Mouse (Mus musculus): ENCODE data around the gene Esp23.
"Not testable (repeated sequence)": the region's sequence is repeated elsewhere in the genome, so short reads cannot be mapped to it uniquely, and the experiment has no call there.

Gene Esp23

GRCm38 (mm10) chr17:39076937-39077336 lies at the start of gene Esp23:
Gene Esp23, minus strand, starts transcription at chr17:39077037.
- no peak for DNase-seq (ENCODE audit: low read depth, low spot score)

GRCm38 (mm10) chr17:39107126-39107525 lies 30.3 kb upstream of the Esp23 start:
- peak; percentile 73 for DNase-seq (ENCODE audit: low read depth, low spot score)

- DNase-seq (ENCODE audit: low read depth, low spot score) = no peak
These were observed 18.2 kb upstream of the Esp23 start, which contains the start of gene Esp22 for GRCm38 (mm10) chr17:39095034-39095433. Gene Esp22, plus strand, starts transcription at chr17:39095334.

- DNase-seq (ENCODE audit: low read depth, low spot score) = peak; percentile 69
These were observed 13.2 kb downstream of the Esp23 start for GRCm38 (mm10) chr17:39063641-39064040.

GRCm38 (mm10) chr17:39043241-39043640 lies 33.6 kb downstream of the Esp23 start, which contains the start of gene Gm21903:
Gene Gm21903, minus strand, starts transcription at chr17:39043341.
- DNase-seq (ENCODE audit: low read depth, low spot score) = no peak

- not testable (repeated sequence) for DNase-seq (ENCODE audit: low read depth, low spot score)
These were observed 40.4 kb downstream of the Esp23 start, which contains the start of gene Esp24 for GRCm38 (mm10) chr17:39036395-39036794. Gene Esp24, plus strand, starts transcription at chr17:39036695.

Measured in R1 (cell line).